Mouse (Mus musculus) spleen, postnatal 14 days (tissue): ENCODE measurements around the gene Clmn.

ENCODE experiments used
- DNase-seq, 2 experiments: peaks; one replicate each; pipeline ENCODE4 v3.0.0; 2021 to 2022; ENCODE audit warnings: low spot score in 2 of 2

Gene Clmn

GRCm38 (mm10) chr12:104813762-104814161 is 51.1 kb downstream of the Clmn start:
- no peak for DNase-seq

GRCm38 (mm10) chr12:104812711-104813110 is 52.2 kb downstream of the Clmn start:
- DNase-seq, result no peak

GRCm38 (mm10) chr12:104810923-104811443 is 53.9 kb downstream of the Clmn start:
- no peak for DNase-seq

- no peak for DNase-seq
Observed at GRCm38 (mm10) chr12:104808421-104809067, 56.3 kb downstream of the Clmn start.

- DNase-seq, result no peak
Observed at GRCm38 (mm10) chr12:104806680-104807375, 58.0 kb downstream of the Clmn start.

- DNase-seq, result no peak
Observed at GRCm38 (mm10) chr12:104801494-104802260, 63.2 kb downstream of the Clmn start.

- DNase-seq, result no peak
Observed at GRCm38 (mm10) chr12:104799365-104799764, 65.5 kb downstream of the Clmn start.

GRCm38 (mm10) chr12:104797905-104798304 is 67.0 kb downstream of the Clmn start:
- DNase-seq, result no peak

- DNase-seq, result no peak
Observed at GRCm38 (mm10) chr12:104796635-104797378, 68.1 kb downstream of the Clmn start.

- DNase-seq, result no peak
Observed at GRCm38 (mm10) chr12:104794957-104795356, 69.9 kb downstream of the Clmn start.

- no peak for DNase-seq
Observed at GRCm38 (mm10) chr12:104793486-104793885, 71.4 kb downstream of the Clmn start.

- no peak for DNase-seq
Observed at GRCm38 (mm10) chr12:104777603-104778002, 87.3 kb downstream of the Clmn start.

- no peak for DNase-seq
Observed at GRCm38 (mm10) chr12:104771941-104772340, 92.9 kb downstream of the Clmn start.

GRCm38 (mm10) chr12:104769201-104769785 is 95.6 kb downstream of the Clmn start:
- DNase-seq, result no peak

GRCm38 (mm10) chr12:104767183-104767582 is 97.7 kb downstream of the Clmn start:
- no peak for DNase-seq

GRCm38 (mm10) chr12:104765761-104766160 is 99.1 kb downstream of the Clmn start:
- no peak for DNase-seq

GRCm38 (mm10) chr12:104765116-104765515 is 99.8 kb downstream of the Clmn start:
- DNase-seq, result no peak

- DNase-seq, result no peak
Observed at GRCm38 (mm10) chr12:104763918-104764317, 101.0 kb downstream of the Clmn start.

GRCm38 (mm10) chr12:104761411-104761810 is 103.5 kb downstream of the Clmn start:
- DNase-seq, result no peak

GRCm38 (mm10) chr12:104758066-104758465 is 106.8 kb downstream of the Clmn start:
- no peak for DNase-seq

GRCm38 (mm10) chr12:104753686-104754085 is 111.2 kb downstream of the Clmn start:
- DNase-seq, result no peak
